Comparison of ENCODE assay signal across 24 mouse cellular contexts in the genomic region with DNA sequence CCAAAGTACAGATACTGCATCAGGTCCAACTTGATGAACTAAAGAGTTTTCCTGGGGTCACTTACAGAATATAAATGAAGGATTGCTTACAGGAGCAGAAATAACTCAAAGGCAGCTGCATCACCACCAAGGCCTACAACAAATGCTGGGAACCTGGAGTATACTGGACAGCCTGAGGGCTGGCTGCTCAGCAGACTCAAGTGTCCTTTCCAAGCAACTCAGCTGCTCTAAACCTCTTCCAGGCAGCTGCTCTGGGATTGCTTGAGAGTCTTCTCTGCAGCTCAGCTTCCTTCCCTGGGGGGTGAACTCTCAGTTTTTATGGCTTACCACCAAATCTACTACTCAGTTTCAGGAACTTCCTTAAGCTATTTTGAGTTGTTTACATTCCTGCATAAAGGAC. TPM values are rescaled to one million over a fixed set of nuclear protein-coding genes. Genes with fewer than 3 reads are reported as not detected.
DNase-seq lines count a peak whose midpoint lies in the region; ATAC-seq and TF ChIP-seq lines count a peak whose summit lies in the region.
"Had no signal": no experiment of that assay in that cellular context is flagged by ENCODE, and none has a peak within 500 bp of the region (broad histone marks: within the 10 kb centered on the region; RNA-seq: fewer than 3 reads in every experiment).

No protein-coding gene starts in this region.

- H3K4me2 ChIP-seq in embryonic facial prominence, embryonic 14.5 days (ENCODE audit: low read depth, low read length) = no peak overlapping the region
- H3K4me2 ChIP-seq in intestine, embryonic 14.5 days (ENCODE audit: low read length) = no peak overlapping the region
- no peak overlapping the region for H3K4me2 ChIP-seq in intestine, postnatal 0 days (replicated peaks; ENCODE audit: low read depth)
- no peak overlapping the region for H3K4me2 ChIP-seq in lung, embryonic 16.5 days (ENCODE audit: low read depth, low read length)
- no peak overlapping the region for H3K4me2 ChIP-seq in limb, embryonic 15.5 days
- no peak overlapping the region for H3K4me2 ChIP-seq in neural tube, embryonic 15.5 days
- H3K4me2 ChIP-seq: embryonic facial prominence, embryonic 12.5 days; forebrain, embryonic 12.5 days; forebrain, embryonic 15.5 days; heart, embryonic 12.5 days; hindbrain, embryonic 14.5 days had no signal

- no peaks in the 10 kb centered on the region for H3K27me3 ChIP-seq in embryonic facial prominence, embryonic 14.5 days (replicated peaks; ENCODE audit: control insufficient read depth, insufficient read depth, low read length)
- H3K27me3 ChIP-seq in embryonic facial prominence, embryonic 10.5 days (replicated peaks; ENCODE audit: low read depth, poor library complexity, severe bottlenecking) = no peaks in the 10 kb centered on the region
- no peaks in the 10 kb centered on the region for H3K27me3 ChIP-seq in intestine, embryonic 14.5 days (replicated peaks; ENCODE audit: control insufficient read depth, insufficient read depth, low read length)
- no peaks in the 10 kb centered on the region for H3K27me3 ChIP-seq in intestine, postnatal 0 days (replicated peaks; ENCODE audit: control insufficient read depth, insufficient read depth, low read length)
- no peaks in the 10 kb centered on the region for H3K27me3 ChIP-seq in lung, embryonic 16.5 days (ENCODE audit: control insufficient read depth, insufficient read depth, low read depth, low read length)
- H3K27me3 ChIP-seq in limb, embryonic 15.5 days = no peaks in the 10 kb centered on the region
- no peaks in the 10 kb centered on the region for H3K27me3 ChIP-seq in neural tube, embryonic 15.5 days (replicated peaks)
- H3K27me3 ChIP-seq: embryonic facial prominence, embryonic 12.5 days; forebrain, embryonic 12.5 days; forebrain, embryonic 15.5 days; heart, embryonic 12.5 days had no signal

- ATAC-seq in embryonic facial prominence, embryonic 14.5 days (ENCODE audit: low read depth) = no peak
- ATAC-seq in intestine, embryonic 14.5 days (replicated peaks; ENCODE audit: low FRiP score, low TSS enrichment, low read depth) = no peak
- no peak for ATAC-seq in intestine, postnatal 0 days
- peak; percentile 43; the same call in 1 of the 2 replicates for ATAC-seq in lung, embryonic 16.5 days (ENCODE audit: low read depth)
- no peak for ATAC-seq in limb, embryonic 15.5 days (ENCODE audit: insufficient number of reproducible peaks, low FRiP score, low TSS enrichment, low read depth)
- no peak for ATAC-seq in neural tube, embryonic 15.5 days (ENCODE audit: low FRiP score)
- ATAC-seq: activated CD4-positive, CD25-positive, alpha-beta regulatory T cell, adult 4 months; CD4-positive, CD25-positive, alpha-beta regulatory T cell, adult 4 months; forebrain, embryonic 15.5 days; hindbrain, postnatal 0 days; inflammation-experienced regulatory T-cells, adult 6 months had no signal

- no peaks in the 10 kb centered on the region for H3K36me3 ChIP-seq in embryonic facial prominence, embryonic 14.5 days (ENCODE audit: control insufficient read depth, insufficient read depth, low read length)
- H3K36me3 ChIP-seq in embryonic facial prominence, embryonic 10.5 days (replicated peaks) = peaks cover 12% of the 10 kb centered on the region
- no peaks in the 10 kb centered on the region for H3K36me3 ChIP-seq in intestine, embryonic 14.5 days (ENCODE audit: control insufficient read depth, insufficient read depth, low read length)
- no peaks in the 10 kb centered on the region; the same call in 1 of the 2 replicates for H3K36me3 ChIP-seq in intestine, postnatal 0 days (ENCODE audit: control insufficient read depth, insufficient read depth)
- H3K36me3 ChIP-seq in lung, embryonic 16.5 days (ENCODE audit: control insufficient read depth, insufficient read depth, low read length) = no peaks in the 10 kb centered on the region
- no peaks in the 10 kb centered on the region; the same call in 1 of the 2 replicates for H3K36me3 ChIP-seq in limb, embryonic 15.5 days
- no peaks in the 10 kb centered on the region for H3K36me3 ChIP-seq in neural tube, embryonic 15.5 days
- H3K36me3 ChIP-seq: forebrain, embryonic 12.5 days; forebrain, embryonic 15.5 days; heart, embryonic 12.5 days had no signal

- peak overlapping the region; percentile 17; the same call in 1 of the 2 replicates for H3K27ac ChIP-seq in embryonic facial prominence, embryonic 14.5 days (replicated peaks; ENCODE audit: low read depth, low read length)
- no peak overlapping the region for H3K27ac ChIP-seq in embryonic facial prominence, embryonic 10.5 days (replicated peaks)
- H3K27ac ChIP-seq in intestine, embryonic 14.5 days (ENCODE audit: low read depth) = 0 out of 2 replicates have a peak overlapping the region, but pooled peaks have one; percentile 9
- no peak overlapping the region for H3K27ac ChIP-seq in intestine, postnatal 0 days (ENCODE audit: low read depth, low read length)
- H3K27ac ChIP-seq in lung, embryonic 16.5 days (ENCODE audit: low read length) = peak overlapping the region; percentile 3; the same call in 1 of the 2 replicates
- H3K27ac ChIP-seq in limb, embryonic 15.5 days = 0 out of 2 replicates have a peak overlapping the region, but pooled peaks have one; percentile 38
- H3K27ac ChIP-seq in neural tube, embryonic 15.5 days (replicated peaks) = no peak overlapping the region
- H3K27ac ChIP-seq: embryonic facial prominence, embryonic 12.5 days; forebrain, embryonic 12.5 days; forebrain, embryonic 15.5 days; hindbrain, embryonic 14.5 days; hindbrain, postnatal 0 days had no signal

- H3K4me1 ChIP-seq in embryonic facial prominence, embryonic 14.5 days (ENCODE audit: control insufficient read depth, insufficient read depth, low read length) = no peaks in the 10 kb centered on the region; the same call in 1 of the 2 replicates
- 0 out of 2 replicates have a peak, but pooled peaks cover 3% of the 10 kb centered on the region for H3K4me1 ChIP-seq in embryonic facial prominence, embryonic 10.5 days
- 0 out of 2 replicates have a peak, but pooled peaks cover 3% of the 10 kb centered on the region for H3K4me1 ChIP-seq in intestine, embryonic 14.5 days (replicated peaks; ENCODE audit: control insufficient read depth, insufficient read depth, low read length)
- H3K4me1 ChIP-seq in intestine, postnatal 0 days (replicated peaks; ENCODE audit: control insufficient read depth, insufficient read depth, low read length) = no peaks in the 10 kb centered on the region
- H3K4me1 ChIP-seq in lung, embryonic 16.5 days (replicated peaks; ENCODE audit: control insufficient read depth, insufficient read depth, low read length) = no peaks in the 10 kb centered on the region; the same call in 1 of the 2 replicates
- H3K4me1 ChIP-seq in limb, embryonic 15.5 days = peaks cover 4% of the 10 kb centered on the region; the same call in 1 of the 2 replicates
- H3K4me1 ChIP-seq in neural tube, embryonic 15.5 days = no peaks in the 10 kb centered on the region
- H3K4me1 ChIP-seq: embryonic facial prominence, embryonic 12.5 days; forebrain, embryonic 12.5 days; forebrain, embryonic 15.5 days; heart, embryonic 12.5 days had no signal

- no peak overlapping the region for H3K9ac ChIP-seq in embryonic facial prominence, embryonic 14.5 days (ENCODE audit: low read depth, low read length)
- H3K9ac ChIP-seq in intestine, embryonic 14.5 days (ENCODE audit: low read length) = no peak overlapping the region
- no peak overlapping the region for H3K9ac ChIP-seq in intestine, postnatal 0 days (ENCODE audit: low read depth, low read length)
- no peak overlapping the region for H3K9ac ChIP-seq in lung, embryonic 16.5 days (ENCODE audit: low read length)
- no peak overlapping the region for H3K9ac ChIP-seq in limb, embryonic 15.5 days
- no peak overlapping the region for H3K9ac ChIP-seq in neural tube, embryonic 15.5 days (replicated peaks)
- H3K9ac ChIP-seq: embryonic facial prominence, embryonic 12.5 days; forebrain, embryonic 12.5 days; forebrain, embryonic 15.5 days; heart, embryonic 12.5 days; hindbrain, embryonic 14.5 days had no signal

- H3K4me3 ChIP-seq in embryonic facial prominence, embryonic 14.5 days (ENCODE audit: low read depth, low read length) = no peak overlapping the region
- no peak overlapping the region for H3K4me3 ChIP-seq in embryonic facial prominence, embryonic 10.5 days
- no peak overlapping the region for H3K4me3 ChIP-seq in intestine, embryonic 14.5 days (ENCODE audit: low read depth, low read length)
- no peak overlapping the region for H3K4me3 ChIP-seq in intestine, postnatal 0 days (ENCODE audit: low read depth, low read length)
- H3K4me3 ChIP-seq in lung, embryonic 16.5 days (ENCODE audit: low read length) = no peak overlapping the region
- no peak overlapping the region for H3K4me3 ChIP-seq in limb, embryonic 15.5 days
- H3K4me3 ChIP-seq in neural tube, embryonic 15.5 days (replicated peaks) = no peak overlapping the region
- H3K4me3 ChIP-seq: embryonic facial prominence, embryonic 12.5 days; erythroblast, embryonic 14.5 days; forebrain, embryonic 12.5 days; forebrain, embryonic 15.5 days; heart, embryonic 12.5 days had no signal

- TF ChIP-seq CTCF in intestine, postnatal 0 days (IDR thresholded peaks at IDR 0.05; ENCODE audit: low read depth) = no peak

- no peaks in the 10 kb centered on the region for H3K9me3 ChIP-seq in embryonic facial prominence, embryonic 14.5 days (ENCODE audit: control insufficient read depth, low read length)
- H3K9me3 ChIP-seq in embryonic facial prominence, embryonic 10.5 days = no peaks in the 10 kb centered on the region
- H3K9me3 ChIP-seq in intestine, embryonic 14.5 days (ENCODE audit: control insufficient read depth, low read length) = no peaks in the 10 kb centered on the region
- no peaks in the 10 kb centered on the region for H3K9me3 ChIP-seq in intestine, postnatal 0 days (ENCODE audit: control insufficient read depth)
- H3K9me3 ChIP-seq in lung, embryonic 16.5 days (ENCODE audit: control insufficient read depth, low read length) = no peaks in the 10 kb centered on the region
- no peaks in the 10 kb centered on the region for H3K9me3 ChIP-seq in limb, embryonic 15.5 days
- no peaks in the 10 kb centered on the region for H3K9me3 ChIP-seq in neural tube, embryonic 15.5 days (replicated peaks)
- H3K9me3 ChIP-seq: embryonic facial prominence, embryonic 12.5 days; forebrain, embryonic 12.5 days; forebrain, embryonic 15.5 days; heart, embryonic 12.5 days had no signal

- DNase-seq in embryonic facial prominence, embryonic 14.5 days (ENCODE audit: low spot score) = peak; percentile 27
- no peak for DNase-seq in embryonic facial prominence, embryonic 10.5 days (ENCODE audit: low spot score)
- DNase-seq in intestine, embryonic 14.5 days (ENCODE audit: low spot score) = no peak
- no peak for DNase-seq in lung, postnatal 14 days
- DNase-seq: adrenal gland, adult 8-10 months; adrenal gland, postnatal 25 days; cerebellum, adult 11-12 months; cerebellum, adult 8-10 months; gastrocnemius, postnatal 25 days; heart, adult 18-20 months had no signal

RNA-seq across cellular contexts. Expression of a gene that starts 7.4 kb away (rescaled TPM):
- 11.0 and 11.4 TPM in 2 replicates for polyA plus RNA-seq in embryonic facial prominence, embryonic 14.5 days (2014; fragmentation: Nextera tagmentation; extraction: Ambion mirVana)
- polyA plus RNA-seq in embryonic facial prominence, embryonic 10.5 days (2016; fragmentation: Nextera tagmentation; extraction: Ambion mirVana) = 8.6 and 9.7 TPM in 2 replicates
- 10.6 and 14.6 TPM in 2 replicates for polyA plus RNA-seq in intestine, embryonic 14.5 days (2014; fragmentation: Nextera tagmentation; extraction: Ambion mirVana)
- polyA plus RNA-seq in intestine, postnatal 0 days (2015; fragmentation: Nextera tagmentation; extraction: Ambion mirVana) = 9.4 and 10.1 TPM in 2 replicates
- 9.2 and 9.3 TPM in 2 replicates for polyA plus RNA-seq in lung, embryonic 16.5 days (2015; fragmentation: Nextera tagmentation; extraction: Ambion mirVana)
- polyA plus RNA-seq in limb, embryonic 15.5 days (2015; fragmentation: Nextera tagmentation; extraction: Ambion mirVana) = 8.3 and 10.1 TPM in 2 replicates
- polyA plus RNA-seq in neural tube, embryonic 15.5 days (2015; fragmentation: Nextera tagmentation; extraction: Ambion mirVana) = 10.2 and 12.4 TPM in 2 replicates

RNA-seq across cellular contexts. Expression of a gene that starts 35.6 kb away (rescaled TPM):
- 21.2 and 21.8 TPM in 2 replicates for polyA plus RNA-seq in embryonic facial prominence, embryonic 14.5 days (2014; fragmentation: Nextera tagmentation; extraction: Ambion mirVana)
- 20.5 and 20.9 TPM in 2 replicates for polyA plus RNA-seq in embryonic facial prominence, embryonic 10.5 days (2016; fragmentation: Nextera tagmentation; extraction: Ambion mirVana)
- polyA plus RNA-seq in intestine, embryonic 14.5 days (2014; fragmentation: Nextera tagmentation; extraction: Ambion mirVana) = 18.4 and 19.3 TPM in 2 replicates
- polyA plus RNA-seq in intestine, postnatal 0 days (2015; fragmentation: Nextera tagmentation; extraction: Ambion mirVana) = 13.8 and 14.3 TPM in 2 replicates
- polyA plus RNA-seq in lung, embryonic 16.5 days (2015; fragmentation: Nextera tagmentation; extraction: Ambion mirVana) = 14.3 and 15.5 TPM in 2 replicates
- polyA plus RNA-seq in limb, embryonic 15.5 days (2015; fragmentation: Nextera tagmentation; extraction: Ambion mirVana) = 18.0 and 22.7 TPM in 2 replicates
- 12.6 and 13.4 TPM in 2 replicates for polyA plus RNA-seq in neural tube, embryonic 15.5 days (2015; fragmentation: Nextera tagmentation; extraction: Ambion mirVana)

RNA-seq across cellular contexts. Expression of a gene that starts 35.7 kb away (rescaled TPM):
- 30.4 and 32.0 TPM in 2 replicates for polyA plus RNA-seq in embryonic facial prominence, embryonic 14.5 days (2014; fragmentation: Nextera tagmentation; extraction: Ambion mirVana)
- polyA plus RNA-seq in embryonic facial prominence, embryonic 10.5 days (2016; fragmentation: Nextera tagmentation; extraction: Ambion mirVana) = 23.8 and 24.4 TPM in 2 replicates
- polyA plus RNA-seq in intestine, embryonic 14.5 days (2014; fragmentation: Nextera tagmentation; extraction: Ambion mirVana) = 31.7 and 33.3 TPM in 2 replicates
- 26.1 and 31.6 TPM in 2 replicates for polyA plus RNA-seq in intestine, postnatal 0 days (2015; fragmentation: Nextera tagmentation; extraction: Ambion mirVana)
- polyA plus RNA-seq in lung, embryonic 16.5 days (2015; fragmentation: Nextera tagmentation; extraction: Ambion mirVana) = 35.3 and 36.4 TPM in 2 replicates
- 28.3 and 28.8 TPM in 2 replicates for polyA plus RNA-seq in limb, embryonic 15.5 days (2015; fragmentation: Nextera tagmentation; extraction: Ambion mirVana)
- polyA plus RNA-seq in neural tube, embryonic 15.5 days (2015; fragmentation: Nextera tagmentation; extraction: Ambion mirVana) = 37.6 and 40.3 TPM in 2 replicates

Comparison
In these comparisons a context has a peak if more than half of its experiments do, and no peak if none do; other contexts are left out.
1. H3K27ac ChIP-seq: peak in embryonic facial prominence, embryonic 14.5 days (single experiment), intestine, embryonic 14.5 days (single experiment), lung, embryonic 16.5 days (single experiment) and limb, embryonic 15.5 days (single experiment); none in embryonic facial prominence, embryonic 10.5 days (single experiment), intestine, postnatal 0 days (single experiment) and neural tube, embryonic 15.5 days (single experiment).